Mouse (Mus musculus) large intestine, adult 2 months (tissue): Measurements from ENCODE around the gene Cldn15. TPM values are rescaled to one million over a fixed set of nuclear protein-coding genes. Genes with fewer than 3 reads are reported as not detected.

Experiments used
- polyA plus RNA-seq: library from polyadenylated mRNA; depleted of rRNA; stranded (reverse); fragments of >200 nt; gene quantifications from 2 replicates; pipeline ENCODE4 v1.2.3, GENCODE M21; 2012; rRNA removed

Cldn15 gene
- polyA plus RNA-seq, 1 experiment = 434 TPM

Other genes with a start within 250 kb of the Cldn15 start
- gene Col26a1, start 83.4 kb upstream of the Cldn15 start, polyA plus RNA-seq = 0.15 and 0.16 TPM in 2 replicates
- gene Ift22, start 58.5 kb upstream of the Cldn15 start, polyA plus RNA-seq = 25.1 and 26.3 TPM in 2 replicates
- 229 and 235 TPM in 2 replicates for gene Fis1, start 13.3 kb upstream of the Cldn15 start, polyA plus RNA-seq
- gene Plod3, start 20.4 kb downstream of the Cldn15 start, polyA plus RNA-seq = 29.6 and 33.8 TPM in 2 replicates
- 90.2 and 93.7 TPM in 2 replicates for gene Znhit1, start 21.4 kb downstream of the Cldn15 start, polyA plus RNA-seq
- 0.25 and 0.27 TPM in 2 replicates for gene Vgf, start 59.8 kb downstream of the Cldn15 start, polyA plus RNA-seq
- gene Ap1s1, start 79.5 kb downstream of the Cldn15 start, polyA plus RNA-seq = 101 and 107 TPM in 2 replicates
- 0.94 and 1.1 TPM in 2 replicates for gene Serpine1, start 105.7 kb downstream of the Cldn15 start, polyA plus RNA-seq
- gene Trim56, start 149.6 kb downstream of the Cldn15 start, polyA plus RNA-seq = 5.7 and 14.5 TPM in 2 replicates
- gene Muc3, start 182.7 kb downstream of the Cldn15 start, polyA plus RNA-seq = 519 and 836 TPM in 2 replicates
- gene Muc3a, start 245.8 kb downstream of the Cldn15 start, polyA plus RNA-seq = 75.4 and 98.1 TPM in 2 replicates